Mouse (Mus musculus) limb, embryonic 11.5 days (tissue): ENCODE results near the gene Micu2. TPM values are rescaled to one million over a fixed set of nuclear protein-coding genes. Genes with fewer than 3 reads are reported as not detected.
A peak's percentile ranks its signal among the peaks of the same experiment; 100 is the strongest.

Source experiments
- ATAC-seq: fragments of 200-750 bp; cut with Nextera tagmentation; 2 replicates; pipeline ENCODE4 v1.8.0; 2017; ENCODE audit warnings: low read depth; ENCODE audit not compliant: insufficient number of reproducible peaks, low FRiP score, low TSS enrichment
- DNase-seq: peaks from one replicate; pipeline ENCODE4 v3.0.0-alpha.2; 2015; ENCODE audit warnings: low spot score
- H3K27ac ChIP-seq: fragments of 300-500 bp; sonication (generic); replicated peaks from 2 replicates; pipeline ENCODE4 v1.5.1; 2014; ENCODE audit warnings: low read depth, mild to moderate bottlenecking, low read length
- H3K27me3 ChIP-seq: fragments of 300-500 bp; sonication (generic); 2 replicates; pipeline ENCODE4 v1.6.1; 2014; ENCODE audit warnings: mild to moderate bottlenecking, low read length, mixed read lengths; ENCODE audit not compliant: control insufficient read depth, insufficient read depth
- H3K36me3 ChIP-seq: fragments of 300-500 bp; sonication (generic); 2 replicates; pipeline ENCODE4 v1.6.1; 2014; ENCODE audit warnings: mild to moderate bottlenecking, low read length, moderate library complexity, mixed read lengths; ENCODE audit not compliant: control insufficient read depth, insufficient read depth
- H3K4me1 ChIP-seq: fragments of 300-500 bp; sonication (generic); 2 replicates; pipeline ENCODE4 v1.6.1; 2014; ENCODE audit warnings: low read length, mixed read lengths; ENCODE audit not compliant: control insufficient read depth, insufficient read depth
- H3K4me2 ChIP-seq: fragments of 300-500 bp; sonication (generic); 2 replicates; pipeline ENCODE4 v1.6.1; 2014; ENCODE audit warnings: low read depth, mild to moderate bottlenecking, moderate library complexity; ENCODE audit not compliant: severe bottlenecking
- H3K4me3 ChIP-seq: fragments of 300-500 bp; sonication (generic); 2 replicates; pipeline ENCODE4 v1.5.1; 2014; ENCODE audit warnings: low read depth, low read length
- H3K9ac ChIP-seq: fragments of 300-500 bp; sonication (generic); 2 replicates; pipeline ENCODE4 v1.6.1; 2014; ENCODE audit warnings: mild to moderate bottlenecking, low read length
- H3K9me3 ChIP-seq: fragments of 300-500 bp; sonication (generic); 2 replicates; pipeline ENCODE4 v1.6.1; 2016; ENCODE audit warnings: low read length; ENCODE audit not compliant: control insufficient read depth
- WGBS: fragments of 180-500 bp; shearing (Covaris S2); extraction: QIAGEN DNeasy Blood & Tissue Kit; methylation state at CpG from one replicate; pipeline ENCODE4 v1.1.7; 2014; 5-methylcytosine and 5-hydroxymethylcytosine counted together
- polyA plus RNA-seq: library from polyadenylated mRNA; unstranded; fragments of >200 nt; fragmentation: Nextera tagmentation; extraction: Ambion mirVana; gene quantifications from 2 replicates; pipeline ENCODE4 v1.2.1, GENCODE M21; 2014

Micu2 gene
- polyA plus RNA-seq, 1 experiment from 2014 or later: 53.8 TPM

GRCm38 (mm10) chr14:57980179-57980578, 18.9 kb downstream of the Micu2 start:
- DNase-seq (no peak), ATAC-seq (no peak)
- Histone ChIP-seq H3K9ac (no peak overlapping the region), H3K9me3 (no peaks in the 10 kb centered on the region), H3K27ac (no peak overlapping the region), H3K4me3 (no peak overlapping the region), H3K27me3 (no peaks in the 10 kb centered on the region), H3K4me2 (no peak overlapping the region), H3K4me1 (peaks cover 20% of the 10 kb centered on the region; the same call in 1 of the 2 replicates), H3K36me3 (no peaks in the 10 kb centered on the region)
- 13% methylated on average over 3 of the region's 3 CpGs for WGBS

GRCm38 (mm10) chr14:57978144-57978543, 20.9 kb downstream of the Micu2 start:
- DNase-seq (peak; percentile 55), ATAC-seq (no peak; the same call in 1 of the 2 replicates)
- Histone ChIP-seq H3K36me3 (no peaks in the 10 kb centered on the region), H3K4me3 (no peak overlapping the region), H3K27ac (no peak overlapping the region), H3K9ac (no peak overlapping the region), H3K4me1 (peaks cover 20% of the 10 kb centered on the region; the same call in 1 of the 2 replicates), H3K4me2 (no peak overlapping the region), H3K9me3 (no peaks in the 10 kb centered on the region), H3K27me3 (no peaks in the 10 kb centered on the region)
- WGBS: 6% methylated on average over 5 of the region's 5 CpGs

- ATAC-seq (no peak), DNase-seq (no peak)
- H3K4me2 ChIP-seq: no peak overlapping the region
- H3K9me3 ChIP-seq: no peaks in the 10 kb centered on the region
- peaks cover 15% of the 10 kb centered on the region; the same call in 1 of the 2 replicates for H3K4me1 ChIP-seq
- no peaks in the 10 kb centered on the region for H3K27me3 ChIP-seq
- no peak overlapping the region for H3K9ac ChIP-seq
- no peak overlapping the region for H3K27ac ChIP-seq
- WGBS: 46% methylated on average over 6 of the region's 6 CpGs
- no peak overlapping the region for H3K4me3 ChIP-seq
- no peaks in the 10 kb centered on the region for H3K36me3 ChIP-seq
These were observed 23.4 kb downstream of the Micu2 start for GRCm38 (mm10) chr14:57975656-57976055.

DNA sequence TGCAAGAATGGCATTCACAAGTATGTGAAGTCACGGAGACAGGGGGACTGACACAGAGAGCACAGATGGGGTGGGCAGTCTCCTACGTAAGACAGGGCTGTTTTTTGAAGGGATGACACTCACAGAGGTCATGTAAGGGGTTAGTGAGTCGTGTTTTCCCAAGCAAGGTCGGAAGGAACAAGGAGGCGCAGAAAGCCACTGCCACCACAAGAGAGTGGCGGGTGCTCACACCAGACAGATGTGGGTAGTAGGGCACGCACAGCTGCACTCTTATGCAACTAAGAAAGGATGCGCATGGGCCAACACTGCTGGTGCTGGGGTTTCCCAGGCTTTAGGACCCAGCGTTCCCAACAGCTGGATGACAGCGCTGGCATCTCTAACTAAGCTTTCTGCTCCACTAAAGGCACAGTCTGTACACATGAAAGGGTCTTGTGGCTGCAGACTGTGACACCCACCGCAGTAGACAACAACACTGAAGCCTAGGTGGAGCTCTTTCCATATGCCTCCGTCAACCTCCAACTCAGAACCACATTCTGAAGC, 27.0 kb downstream of the Micu2 start:
- Histone ChIP-seq H3K27ac (no peak overlapping the region), H3K4me2 (no peak overlapping the region), H3K9me3 (no peaks in the 10 kb centered on the region), H3K27me3 (no peaks in the 10 kb centered on the region), H3K9ac (no peak overlapping the region), H3K36me3 (peaks cover 2% of the 10 kb centered on the region; the same call in 1 of the 2 replicates), H3K4me1 (peaks cover 3% of the 10 kb centered on the region; the same call in 1 of the 2 replicates), H3K4me3 (no peak overlapping the region)
- no peak for DNase-seq
- no peak for ATAC-seq
- WGBS: 70% methylated on average over 12 of the region's 12 CpGs

DNA sequence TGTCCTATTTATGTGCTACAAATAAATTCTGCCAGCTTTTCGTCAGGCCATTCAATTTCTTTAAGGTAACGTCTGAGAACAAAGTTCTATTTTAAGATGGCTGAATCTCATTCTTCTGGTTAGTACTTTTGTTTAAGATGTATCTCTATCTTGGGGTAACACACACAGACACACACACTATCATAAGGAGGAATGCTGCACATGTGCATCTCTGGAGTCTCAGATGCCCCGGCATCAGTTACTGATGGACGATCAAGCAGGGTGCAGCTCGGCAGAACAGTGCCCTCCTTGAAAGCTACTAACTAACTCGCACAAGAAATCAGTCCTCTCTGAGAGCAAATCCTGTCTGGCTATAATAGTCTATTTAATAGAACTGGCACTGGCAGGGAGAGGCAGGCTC, 30.2 kb downstream of the Micu2 start:
- no peak overlapping the region for H3K4me3 ChIP-seq
- H3K9ac ChIP-seq: no peak overlapping the region

DNA sequence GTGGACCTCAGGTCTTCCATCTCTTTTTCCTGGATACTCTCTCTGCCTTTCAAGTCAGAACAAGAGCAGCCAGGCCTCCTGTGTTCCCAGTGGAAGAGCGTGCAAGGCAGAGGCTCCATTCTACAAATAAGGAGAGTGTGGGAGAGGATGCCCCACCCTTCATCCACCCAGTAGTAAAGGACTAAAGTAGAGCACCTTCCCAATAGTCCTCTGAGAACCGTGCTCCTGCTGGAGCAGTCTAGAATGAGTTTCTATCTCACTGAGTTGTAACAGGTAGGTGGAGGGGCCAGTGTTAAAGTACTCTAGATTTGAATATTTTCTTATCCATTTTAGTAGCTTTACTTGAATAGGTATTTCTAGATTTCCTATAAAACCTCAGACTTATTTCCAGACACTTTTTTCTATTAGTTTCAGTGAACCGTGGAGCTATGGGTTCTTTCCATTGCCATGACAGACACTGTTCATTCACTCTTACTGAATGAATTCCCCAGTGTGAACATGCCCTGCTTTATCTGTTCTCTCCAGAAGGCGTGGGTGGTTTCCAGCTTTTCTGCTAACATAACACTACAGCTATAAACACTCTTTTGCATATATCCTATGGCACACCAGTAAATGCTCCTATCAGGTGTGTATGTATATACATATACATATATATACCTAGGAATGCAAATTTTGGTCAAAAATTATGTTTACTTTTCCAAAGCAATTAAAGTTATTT, 31.8 kb downstream of the Micu2 start:
- Histone ChIP-seq H3K4me1 (no peaks in the 10 kb centered on the region), H3K27me3 (no peaks in the 10 kb centered on the region), H3K9ac (no peak overlapping the region), H3K27ac (no peak overlapping the region), H3K4me3 (no peak overlapping the region), H3K36me3 (peaks cover 2% of the 10 kb centered on the region; the same call in 1 of the 2 replicates), H3K4me2 (no peak overlapping the region), H3K9me3 (no peaks in the 10 kb centered on the region)
- WGBS: 81% methylated on average over 4 of the region's 4 CpGs
- no peak for DNase-seq
- ATAC-seq: no peak

More for the DNA sequence above, 30.2 kb downstream of the Micu2 start:
- H3K27ac ChIP-seq: no peak overlapping the region
- ATAC-seq: no peak
- WGBS: 40% methylated on average over 6 of the region's 6 CpGs
- no peaks in the 10 kb centered on the region for H3K4me1 ChIP-seq
- no peaks in the 10 kb centered on the region for H3K27me3 ChIP-seq
- H3K9me3 ChIP-seq: no peaks in the 10 kb centered on the region
- H3K36me3 ChIP-seq: peaks cover 2% of the 10 kb centered on the region; the same call in 1 of the 2 replicates
- no peak overlapping the region for H3K4me2 ChIP-seq
- DNase-seq: no peak

DNA sequence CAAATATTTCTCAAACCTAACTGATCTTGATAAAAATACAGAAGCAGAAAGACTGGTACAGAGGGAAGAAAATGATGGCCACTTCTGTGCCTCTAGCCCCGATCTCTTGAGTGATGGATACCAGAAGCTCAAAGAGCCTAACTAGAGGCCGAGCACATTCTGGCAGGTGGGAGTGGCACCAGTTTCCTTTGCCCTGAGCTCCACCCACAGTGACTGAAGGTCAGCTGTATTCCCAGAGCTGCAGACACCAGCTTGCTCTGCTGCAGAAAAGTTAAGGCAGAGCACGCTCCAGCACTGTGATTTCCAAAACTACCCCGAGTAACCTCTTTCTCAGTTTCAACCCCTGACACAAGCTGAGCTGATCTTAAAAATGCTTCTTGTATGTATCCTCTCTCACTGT, 37.2 kb downstream of the Micu2 start:
- H3K4me1 ChIP-seq: no peaks in the 10 kb centered on the region
- H3K27me3 ChIP-seq: no peaks in the 10 kb centered on the region
- H3K9me3 ChIP-seq: no peaks in the 10 kb centered on the region
- H3K9ac ChIP-seq: no peak overlapping the region
- DNase-seq: no peak
- no peaks in the 10 kb centered on the region for H3K36me3 ChIP-seq
- no peak overlapping the region for H3K4me3 ChIP-seq
- ATAC-seq: no peak
- H3K4me2 ChIP-seq: no peak overlapping the region
- WGBS: 39% methylated on average over 4 of the region's 4 CpGs
- H3K27ac ChIP-seq: no peak overlapping the region

- WGBS: 27% methylated on average over 2 of the region's 2 CpGs
- no peak overlapping the region for H3K4me2 ChIP-seq
- no peaks in the 10 kb centered on the region for H3K4me1 ChIP-seq
- no peak overlapping the region for H3K4me3 ChIP-seq
- no peaks in the 10 kb centered on the region for H3K9me3 ChIP-seq
- H3K27me3 ChIP-seq: no peaks in the 10 kb centered on the region
- no peaks in the 10 kb centered on the region for H3K36me3 ChIP-seq
- DNase-seq: peak; percentile 43
- no peak overlapping the region for H3K9ac ChIP-seq
- no peak for ATAC-seq
- H3K27ac ChIP-seq: no peak overlapping the region
These were observed 48.0 kb downstream of the Micu2 start for GRCm38 (mm10) chr14:57951089-57951488.
